Mouse (Mus musculus) hematopoietic stem cell, adult 5-6 weeks (primary cell): ENCODE results near the gene Edil3. TPM values are rescaled to one million over a fixed set of nuclear protein-coding genes. Genes with fewer than 3 reads are reported as not detected.

ENCODE experiments used
- ATAC-seq, 2 experiments: fragments of 125-278 bp in 1 of 2; replicated peaks in 1 of 2; 2 replicates each; pipeline ENCODE4 v1.8.0; 2016 to 2017; ENCODE audit warnings: inconsistent platforms in 2 of 2, mild to moderate bottlenecking in 2 of 2, moderate number of reproducible peaks in 2 of 2, low read depth in 1 of 2, moderate TSS enrichment in 1 of 2; ENCODE audit not compliant: low FRiP score in 2 of 2, poor library complexity in 2 of 2, severe bottlenecking in 2 of 2, insufficient read depth in 1 of 2, low TSS enrichment in 1 of 2
- total RNA-seq: library from RNA; stranded (forward); fragments of 172-1452, 232-1000 nt; gene quantifications from 2 replicates; pipeline ENCODE4 v1.2.3, GENCODE M21; 2017

Gene Edil3
- total RNA-seq, 1 experiment from 2014 or later: 0.30 TPM

DNA sequence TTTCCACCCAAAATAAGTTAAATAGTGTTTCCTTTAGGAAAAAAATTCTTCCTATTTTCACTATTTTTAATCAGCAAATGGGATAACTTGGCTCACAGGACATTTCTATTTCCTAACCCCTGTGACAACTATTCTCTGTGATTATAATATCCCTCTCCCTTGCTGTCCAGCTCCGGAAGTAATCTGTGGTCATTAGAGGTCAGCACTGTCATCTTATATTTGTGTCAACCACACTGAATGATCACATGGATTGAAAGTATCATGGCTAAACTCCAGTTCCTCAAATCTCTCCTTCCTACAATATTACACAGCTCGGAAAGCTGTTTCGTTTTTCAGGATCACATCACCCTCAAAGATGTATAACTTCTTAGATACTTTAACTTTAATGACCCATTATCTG, 518.5 kb downstream of the Edil3 start:
- no peak for ATAC-seq

- ATAC-seq: no peak
Observed at GRCm38 (mm10) chr13:89355234-89355633, 534.0 kb downstream of the Edil3 start.

- ATAC-seq: no peak
Observed at GRCm38 (mm10) chr13:89358407-89358806, 537.1 kb downstream of the Edil3 start.

GRCm38 (mm10) chr13:89362274-89362673, 541.0 kb downstream of the Edil3 start:
- no peak for ATAC-seq

DNA sequence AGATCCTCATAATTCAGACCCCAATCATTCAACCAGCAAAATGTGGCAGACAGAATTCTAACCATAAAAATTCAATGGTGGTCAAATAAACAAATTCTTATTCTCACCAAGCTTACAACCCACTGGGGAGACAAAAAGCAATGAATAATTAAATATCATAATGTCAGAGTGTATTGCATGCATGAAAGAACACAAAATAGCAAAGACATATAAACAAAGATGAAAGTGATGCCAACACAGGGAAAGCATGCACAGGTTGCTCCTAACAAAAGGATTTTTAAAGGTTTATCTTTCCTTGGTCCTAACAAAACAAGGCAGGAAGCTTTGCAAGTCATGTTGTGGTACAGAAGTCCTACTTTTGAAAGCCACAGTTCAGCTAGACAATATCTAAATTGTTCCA, 550.0 kb downstream of the Edil3 start:
- ATAC-seq: no peak

DNA sequence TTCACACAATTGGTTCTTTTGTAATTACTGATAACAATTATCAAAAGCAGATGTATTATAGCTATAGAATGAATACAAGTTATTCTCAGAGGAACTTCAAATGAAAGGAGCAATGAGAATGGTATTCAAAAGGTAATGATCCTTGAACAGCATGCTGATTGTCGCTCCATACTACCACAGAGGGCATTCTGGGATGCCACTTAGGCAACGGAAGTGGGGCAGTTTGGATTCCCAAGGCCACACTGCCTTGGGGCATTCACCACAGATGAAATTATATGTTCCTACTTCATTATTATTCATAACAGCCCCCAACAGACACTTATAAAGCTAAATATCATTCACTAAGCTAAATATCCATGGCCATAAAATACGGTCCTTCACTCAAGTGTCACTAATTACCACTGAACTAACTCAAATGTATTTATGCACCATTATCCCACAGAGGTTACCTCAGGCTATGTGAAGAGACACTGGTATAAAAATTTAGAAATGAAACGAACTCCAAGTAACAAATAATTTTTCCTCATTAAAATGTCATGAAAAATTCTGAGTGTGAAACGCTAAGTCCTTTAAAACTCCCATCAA, 550.5 kb downstream of the Edil3 start:
- ATAC-seq: no peak
